Mouse (Mus musculus): ENCODE measurements around the gene Fat3.

- TF ChIP-seq CTCF (IDR thresholded peaks at IDR 0.05; ENCODE audit: borderline replicate concordance, extremely low read depth, insufficient read depth, insufficient read length) (no peak), POLR2A (IDR thresholded peaks at IDR 0.05; ENCODE audit: borderline replicate concordance, extremely low read depth, insufficient read depth, insufficient read length, poor library complexity, severe bottlenecking) (no peak)
Observed at GRCm38 (mm10) chr9:16283033-16283432, 218.1 kb downstream of the Fat3 start.

Measured in brain, embryonic 14.5 days (tissue).